Mouse (Mus musculus) hindbrain, postnatal 0 days (tissue): ENCODE data around the gene Arpp21. TPM values are rescaled to one million over a fixed set of nuclear protein-coding genes. Genes with fewer than 3 reads are reported as not detected.

ENCODE experiments used
- ATAC-seq: fragments of 200-750 bp; cut with Nextera tagmentation; 2 replicates; pipeline ENCODE4 v1.8.0; 2017; ENCODE audit warnings: mild to moderate bottlenecking, moderate TSS enrichment, moderate library complexity
- DNase-seq: peaks from one replicate; pipeline ENCODE4 v3.0.0-alpha.2; 2015; ENCODE audit warnings: low spot score
- H3K27ac ChIP-seq: fragments of 300-500 bp; sonication (generic); 2 replicates; pipeline ENCODE4 v1.5.1; 2014; ENCODE audit warnings: mild to moderate bottlenecking
- H3K27me3 ChIP-seq: fragments of 300-500 bp; sonication (generic); 2 replicates; pipeline ENCODE4 v1.6.1; 2014; ENCODE audit warnings: low read length, mixed read lengths; ENCODE audit not compliant: insufficient read depth
- H3K36me3 ChIP-seq: fragments of 300-500 bp; sonication (generic); 2 replicates; pipeline ENCODE4 v1.6.1; 2014; ENCODE audit warnings: low read length, mixed read lengths; ENCODE audit not compliant: insufficient read depth
- H3K4me1 ChIP-seq: fragments of 300-500 bp; sonication (generic); 2 replicates; pipeline ENCODE4 v1.6.1; 2014; ENCODE audit warnings: antibody characterized with exemption, low read length, mixed read lengths; ENCODE audit not compliant: insufficient read depth
- H3K4me2 ChIP-seq: fragments of 300-500 bp; sonication (generic); 2 replicates; pipeline ENCODE4 v1.6.1; 2014; ENCODE audit warnings: low read depth, mild to moderate bottlenecking, low read length, moderate library complexity, mixed read lengths
- H3K4me3 ChIP-seq: fragments of 300-500 bp; sonication (generic); 2 replicates; pipeline ENCODE4 v1.5.1; 2014; ENCODE audit warnings: low read length
- H3K9ac ChIP-seq: fragments of 300-500 bp; sonication (generic); replicated peaks from 2 replicates; pipeline ENCODE4 v1.6.1; 2014; ENCODE audit warnings: mild to moderate bottlenecking, low read length, moderate library complexity, mixed read lengths
- H3K9me3 ChIP-seq: fragments of 300-500 bp; sonication (generic); 2 replicates; pipeline ENCODE4 v1.6.1; 2016; ENCODE audit warnings: low read length, mixed read lengths
- CTCF ChIP-seq: IDR thresholded peaks from 2 replicates; pipeline ENCODE4 v1.5.1; 2016; ENCODE audit warnings: antibody characterized with exemption, control low read depth, low read depth
- WGBS: fragments of 180-500 bp; shearing (Covaris S2); extraction: QIAGEN DNeasy Blood & Tissue Kit; methylation state at CpG from one replicate; pipeline ENCODE4 v1.1.7; 2014; 5-methylcytosine and 5-hydroxymethylcytosine counted together
- polyA plus RNA-seq: library from polyadenylated mRNA; unstranded; fragments of >200 nt; fragmentation: Nextera tagmentation; extraction: Ambion mirVana; gene quantifications from 2 replicates; pipeline ENCODE4 v1.2.1, GENCODE M21; 2015
- total RNA-seq: library from RNA; depleted of rRNA; stranded (reverse); fragments of >200 nt; gene quantifications from 2 replicates; pipeline ENCODE4 v1.2.3, GENCODE M21; 2014

Gene Arpp21
- total and polyA plus RNA-seq, 2 experiments from 2014 or later: 60.9 to 80.5 TPM

DNA sequence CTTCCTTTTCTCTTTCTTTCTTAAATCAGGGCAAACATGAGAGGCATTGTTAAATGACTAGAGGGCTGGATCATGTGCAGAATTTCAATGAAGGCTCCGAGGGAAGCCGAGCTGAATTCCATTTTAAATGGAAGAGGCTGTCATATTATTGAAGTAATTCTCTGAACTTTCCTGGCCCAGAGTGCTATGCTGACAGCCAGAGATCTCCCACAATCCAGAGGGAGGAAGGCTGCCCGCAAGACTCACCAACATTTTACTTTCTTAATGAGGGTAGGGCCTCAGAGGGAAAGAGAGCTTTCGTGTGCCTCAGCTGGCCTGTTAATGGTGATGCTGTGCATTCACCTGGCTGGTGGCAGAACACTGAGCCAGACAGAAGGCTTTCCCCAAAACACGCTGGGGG, 160.5 kb downstream of the Arpp21 start:
- peak; percentile 47 for ATAC-seq
- no peak overlapping the region for H3K4me2 ChIP-seq
- H3K27ac ChIP-seq: peak overlapping the region; percentile 77; the same call in 1 of the 2 replicates
- no peak overlapping the region for H3K4me3 ChIP-seq
- DNase-seq: peak; percentile 54
- H3K9me3 ChIP-seq: no peaks in the 10 kb centered on the region
- no peaks in the 10 kb centered on the region for H3K36me3 ChIP-seq
- peaks cover 3% of the 10 kb centered on the region; the same call in 1 of the 2 replicates for H3K4me1 ChIP-seq
- no peak overlapping the region for H3K9ac ChIP-seq
- H3K27me3 ChIP-seq: no peaks in the 10 kb centered on the region
- WGBS: 30% methylated on average over 5 of the region's 5 CpGs
- TF ChIP-seq CTCF: no peak

DNA sequence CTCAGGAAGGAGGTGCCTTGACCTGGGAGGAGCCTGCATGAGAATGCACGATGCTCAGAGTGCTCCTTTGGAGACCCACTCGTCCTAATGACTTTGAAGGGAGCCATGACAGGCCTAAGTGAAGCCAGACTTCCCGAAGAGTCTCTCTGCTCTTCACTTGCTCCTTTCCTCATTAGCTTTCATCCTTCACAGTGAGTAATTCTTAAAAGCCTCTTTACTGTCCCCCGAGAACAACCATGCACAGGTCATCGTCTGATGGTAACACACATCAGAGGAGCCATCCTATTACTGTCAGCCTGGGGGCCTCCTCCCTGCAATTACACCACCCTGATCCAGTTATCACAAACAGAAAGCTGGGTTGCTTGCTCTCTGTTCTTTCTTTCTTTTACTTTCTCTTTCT, 160.9 kb downstream of the Arpp21 start:
- Histone ChIP-seq H3K27ac (peak overlapping the region; percentile 77), H3K9me3 (no peaks in the 10 kb centered on the region), H3K4me3 (no peak overlapping the region), H3K4me1 (peaks cover 3% of the 10 kb centered on the region; the same call in 1 of the 2 replicates), H3K36me3 (no peaks in the 10 kb centered on the region), H3K4me2 (no peak overlapping the region), H3K9ac (no peak overlapping the region), H3K27me3 (no peaks in the 10 kb centered on the region)
- TF ChIP-seq CTCF: no peak
- ATAC-seq (peak; percentile 70), DNase-seq (peak; percentile 34)
- WGBS: 21% methylated on average over 5 of the region's 5 CpGs

DNA sequence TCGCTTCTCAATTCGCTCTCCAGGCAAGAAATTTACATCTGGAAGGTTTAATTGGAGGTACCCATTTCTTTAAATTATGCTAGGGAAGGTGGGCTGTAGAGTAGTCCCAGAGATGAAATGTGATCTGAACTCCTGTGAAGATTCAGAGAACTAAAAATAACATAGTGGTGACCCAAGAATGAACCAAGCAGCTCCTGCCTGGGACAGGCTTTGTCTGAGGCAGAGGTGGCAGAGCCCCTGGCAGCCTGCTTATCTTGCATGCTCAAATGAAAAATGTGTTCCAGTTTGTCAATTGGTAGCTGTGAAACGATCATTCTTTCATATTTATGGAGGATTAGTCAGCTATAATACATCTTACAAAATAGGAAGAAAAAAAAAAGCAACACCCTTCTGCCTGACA, 164.4 kb downstream of the Arpp21 start:
- Histone ChIP-seq H3K9me3 (no peaks in the 10 kb centered on the region), H3K4me2 (no peak overlapping the region), H3K27ac (no peak overlapping the region), H3K4me3 (no peak overlapping the region), H3K27me3 (no peaks in the 10 kb centered on the region), H3K9ac (no peak overlapping the region), H3K4me1 (peaks cover 3% of the 10 kb centered on the region; the same call in 1 of the 2 replicates), H3K36me3 (no peaks in the 10 kb centered on the region)
- WGBS: 45% methylated on average over 3 of the region's 3 CpGs
- TF ChIP-seq CTCF: no peak
- ATAC-seq (no peak), DNase-seq (no peak)

DNA sequence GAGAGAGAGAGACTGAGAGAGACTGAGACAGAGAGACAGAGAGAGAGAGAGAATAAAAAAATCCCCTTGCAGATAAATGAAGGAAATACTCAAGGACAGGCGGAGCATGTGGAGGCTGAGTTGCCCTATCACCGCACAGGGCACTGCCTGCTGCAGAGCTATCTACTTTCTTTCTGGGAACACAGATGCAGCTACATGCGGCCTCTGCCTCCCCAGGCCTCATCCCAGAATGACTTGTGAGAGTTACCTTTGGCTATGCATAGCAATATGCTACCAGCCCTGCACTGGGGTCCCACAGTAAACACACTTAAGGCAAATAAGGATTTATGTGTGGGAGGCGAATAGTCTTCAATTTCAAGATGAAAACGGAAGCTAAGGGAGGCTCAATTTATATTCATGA, 164.8 kb downstream of the Arpp21 start:
- Histone ChIP-seq H3K9me3 (no peaks in the 10 kb centered on the region), H3K4me2 (no peak overlapping the region), H3K27ac (no peak overlapping the region), H3K4me3 (no peak overlapping the region), H3K4me1 (peaks cover 3% of the 10 kb centered on the region; the same call in 1 of the 2 replicates), H3K27me3 (no peaks in the 10 kb centered on the region), H3K36me3 (no peaks in the 10 kb centered on the region), H3K9ac (no peak overlapping the region)
- no peak for ATAC-seq
- DNase-seq: peak; percentile 26
- no peak for TF ChIP-seq CTCF
- WGBS: 45% methylated on average over 5 of the region's 5 CpGs

DNA sequence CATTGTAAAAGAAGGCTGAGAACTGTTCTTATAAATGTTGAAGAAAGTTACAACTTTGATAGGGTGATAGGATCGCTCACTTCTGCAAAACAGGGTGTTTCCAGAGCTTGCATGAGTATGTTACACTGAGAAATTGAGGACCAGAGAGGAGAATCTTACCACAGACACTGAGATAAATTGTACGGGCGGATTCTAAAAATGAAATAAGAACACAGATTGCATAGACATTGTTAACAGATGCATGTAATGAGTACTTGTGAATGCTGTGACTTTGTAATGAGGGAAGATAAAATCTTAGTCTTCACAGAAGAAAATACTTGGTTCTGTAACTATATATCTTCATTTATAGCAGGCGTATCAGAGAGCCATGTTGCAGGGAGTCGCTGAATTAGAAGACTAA, 167.5 kb downstream of the Arpp21 start:
- ATAC-seq: no peak

DNA sequence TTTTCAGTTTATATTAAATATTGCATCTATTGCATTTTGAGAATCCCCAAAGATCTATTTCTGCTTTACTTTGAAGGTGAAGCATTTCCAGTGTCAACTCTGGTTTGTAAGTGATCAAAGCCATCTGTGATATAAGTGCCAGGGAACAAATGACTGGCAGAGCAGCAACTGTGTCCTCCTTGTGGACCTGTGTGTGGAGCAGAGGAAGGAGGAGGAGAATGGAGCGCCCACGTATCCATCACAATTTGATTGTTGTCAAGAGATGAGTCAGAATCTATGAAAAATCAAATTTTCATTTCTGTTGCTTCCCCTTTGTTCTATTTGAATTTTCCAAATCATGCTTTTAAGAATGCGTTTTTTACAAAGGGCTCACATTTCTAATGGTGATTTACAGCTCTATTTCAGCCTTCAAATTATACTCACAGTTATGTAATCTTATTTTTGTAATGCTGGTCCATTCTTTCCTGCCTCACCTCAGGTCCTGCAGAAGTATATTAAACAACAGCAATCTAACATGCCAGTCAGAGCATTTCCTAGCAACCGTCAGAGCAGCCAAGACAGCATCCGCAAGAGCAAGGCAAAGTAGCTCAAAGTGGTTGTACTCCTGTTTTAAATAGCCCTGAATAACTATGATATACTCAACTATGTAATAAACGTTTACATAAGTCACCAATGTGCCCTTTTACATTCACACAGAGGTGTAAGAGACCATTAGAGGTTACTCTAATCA, 174.9 kb downstream of the Arpp21 start:
- H3K9ac ChIP-seq: no peak overlapping the region
- H3K27me3 ChIP-seq: no peaks in the 10 kb centered on the region
- WGBS: 42% methylated on average over 6 of the region's 6 CpGs
- no peak for TF ChIP-seq CTCF
- no peaks in the 10 kb centered on the region for H3K9me3 ChIP-seq
- H3K36me3 ChIP-seq: peaks cover 4% of the 10 kb centered on the region; the same call in 1 of the 2 replicates
- H3K4me1 ChIP-seq: no peaks in the 10 kb centered on the region
- H3K27ac ChIP-seq: no peak overlapping the region
- ATAC-seq: no peak
- no peak overlapping the region for H3K4me3 ChIP-seq
- H3K4me2 ChIP-seq: no peak overlapping the region
- DNase-seq: no peak

More for the DNA sequence above, 167.5 kb downstream of the Arpp21 start:
- Histone ChIP-seq H3K4me2 (no peak overlapping the region), H3K4me3 (no peak overlapping the region), H3K36me3 (peaks cover 4% of the 10 kb centered on the region; the same call in 1 of the 2 replicates), H3K4me1 (no peaks in the 10 kb centered on the region), H3K27ac (no peak overlapping the region), H3K9ac (no peak overlapping the region), H3K27me3 (no peaks in the 10 kb centered on the region), H3K9me3 (no peaks in the 10 kb centered on the region)
- no peak for TF ChIP-seq CTCF
- WGBS: 90% methylated on average over 5 of the region's 5 CpGs
- DNase-seq: no peak
